In the genomic region with DNA sequence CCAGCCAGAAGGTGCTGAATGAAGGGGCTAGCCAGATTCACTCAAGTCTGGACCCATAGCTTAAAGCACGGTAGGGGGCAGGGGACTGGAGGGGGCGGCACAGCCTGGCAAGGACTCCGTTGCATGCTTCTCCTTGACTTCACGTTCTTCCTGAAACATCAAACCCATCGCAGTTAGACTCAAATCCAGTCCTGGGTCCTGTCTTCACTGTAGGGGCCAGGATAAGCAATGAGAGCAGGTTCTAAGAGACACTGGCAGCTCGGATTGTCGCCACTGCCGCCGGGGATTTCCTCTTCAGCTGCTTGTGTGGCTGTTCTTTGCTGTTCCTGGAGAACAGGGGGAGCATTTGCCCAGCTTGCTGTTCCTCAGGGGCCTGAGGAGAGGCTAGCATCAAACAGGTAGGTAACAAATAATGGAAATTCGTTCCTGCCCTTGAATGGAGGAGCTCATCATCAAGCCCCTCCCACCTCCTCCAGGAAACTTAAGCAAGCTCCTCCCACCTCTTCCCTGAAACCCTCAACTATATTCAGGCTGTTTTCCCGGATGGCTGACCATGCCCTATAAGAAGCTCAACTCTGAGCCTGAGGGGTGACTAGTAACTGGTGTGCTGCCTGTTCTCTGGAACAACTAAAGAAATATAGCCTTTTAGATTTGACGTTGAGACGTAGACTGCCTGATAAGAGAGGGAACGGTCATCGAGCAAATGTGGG, we compare ENCODE assay signal across 8 mouse cellular contexts. TPM values are rescaled to one million over a fixed set of nuclear protein-coding genes. Genes with fewer than 3 reads are reported as not detected.
DNase-seq lines count a peak whose midpoint lies in the region; ATAC-seq and TF ChIP-seq lines count a peak whose summit lies in the region.

No protein-coding gene starts in this region.

- H3K4me2 ChIP-seq in heart, embryonic 12.5 days, result peak overlapping the region; percentile 73
- H3K4me2 ChIP-seq in forebrain, postnatal 0 days (ENCODE audit: low read depth), result peak overlapping the region; percentile 33
- H3K4me2 ChIP-seq in limb, embryonic 12.5 days, result peak overlapping the region; percentile 46
- H3K4me2 ChIP-seq in neural tube, embryonic 12.5 days (replicated peaks), result peak overlapping the region; percentile 49

- no peak for TF ChIP-seq CTCF in forebrain, postnatal 0 days (IDR thresholded peaks at IDR 0.05; ENCODE audit: low read depth)

- 0 out of 2 replicates have a peak, but pooled peaks cover 4% of the 10 kb centered on the region for H3K36me3 ChIP-seq in heart, embryonic 12.5 days
- H3K36me3 ChIP-seq in forebrain, postnatal 0 days (ENCODE audit: insufficient read depth), result no peaks in the 10 kb centered on the region
- H3K36me3 ChIP-seq in limb, embryonic 12.5 days, result peaks cover 6% of the 10 kb centered on the region; the same call in 1 of the 2 replicates
- no peaks in the 10 kb centered on the region for H3K36me3 ChIP-seq in neural tube, embryonic 12.5 days

- peak overlapping the region; percentile 54 for H3K9ac ChIP-seq in heart, embryonic 12.5 days
- H3K9ac ChIP-seq in forebrain, postnatal 0 days, result no peak overlapping the region
- no peak overlapping the region for H3K9ac ChIP-seq in limb, embryonic 12.5 days (replicated peaks)
- no peak overlapping the region for H3K9ac ChIP-seq in neural tube, embryonic 12.5 days

- H3K4me3 ChIP-seq in heart, embryonic 12.5 days, result peak overlapping the region; percentile 43
- no peak overlapping the region for H3K4me3 ChIP-seq in forebrain, postnatal 0 days (ENCODE audit: low read depth, low read length)
- peak overlapping the region; percentile 17 for H3K4me3 ChIP-seq in limb, embryonic 12.5 days (replicated peaks)
- H3K4me3 ChIP-seq in neural tube, embryonic 12.5 days, result no peak overlapping the region; the same call in 1 of the 2 replicates

- no peak for ATAC-seq in heart, embryonic 12.5 days (ENCODE audit: insufficient number of reproducible peaks, low FRiP score)
- no peak for ATAC-seq in forebrain, postnatal 0 days
- no peak for ATAC-seq in limb, embryonic 12.5 days (ENCODE audit: insufficient number of reproducible peaks, insufficient read depth, low FRiP score, low TSS enrichment, low read depth)
- no peak for ATAC-seq in neural tube, embryonic 12.5 days (ENCODE audit: low FRiP score, low read depth)

- H3K27ac ChIP-seq in heart, embryonic 12.5 days (ENCODE audit: poor library complexity, severe bottlenecking), result peak overlapping the region; percentile 34
- H3K27ac ChIP-seq in forebrain, postnatal 0 days (ENCODE audit: low read depth, low read length), result no peak overlapping the region
- no peak overlapping the region for H3K27ac ChIP-seq in limb, embryonic 12.5 days
- no peak overlapping the region for H3K27ac ChIP-seq in neural tube, embryonic 12.5 days

- 11% methylated on average over 15 of the region's 15 CpGs for WGBS in heart, embryonic 12.5 days
- 25% methylated on average over 15 of the region's 15 CpGs for WGBS in forebrain, postnatal 0 days
- WGBS in limb, embryonic 12.5 days, result 21% methylated on average over 15 of the region's 15 CpGs
- 20% methylated on average over 15 of the region's 15 CpGs for WGBS in neural tube, embryonic 12.5 days

- no peak for DNase-seq in heart, adult 8-10 months (ENCODE audit: low spot score)
- peak; percentile 5 for DNase-seq in forebrain, postnatal 0 days
- DNase-seq in urinary bladder, postnatal 4 days (ENCODE audit: low spot score in 2 of 2), result no peak
- DNase-seq in left cerebral cortex, adult 9 months (ENCODE audit: low spot score in 2 of 2), result no peak
- no peak for DNase-seq in gastrocnemius, adult 8-10 months (ENCODE audit: low spot score in 2 of 2)

- no peaks in the 10 kb centered on the region for H3K9me3 ChIP-seq in heart, embryonic 12.5 days (replicated peaks)
- H3K9me3 ChIP-seq in forebrain, postnatal 0 days (ENCODE audit: low read length), result no peaks in the 10 kb centered on the region
- H3K9me3 ChIP-seq in limb, embryonic 12.5 days, result no peaks in the 10 kb centered on the region
- H3K9me3 ChIP-seq in neural tube, embryonic 12.5 days, result no peaks in the 10 kb centered on the region

- peaks cover 22% of the 10 kb centered on the region for H3K4me1 ChIP-seq in heart, embryonic 12.5 days (replicated peaks)
- no peaks in the 10 kb centered on the region for H3K4me1 ChIP-seq in forebrain, postnatal 0 days (ENCODE audit: insufficient read depth)
- H3K4me1 ChIP-seq in limb, embryonic 12.5 days (replicated peaks), result peaks cover 9% of the 10 kb centered on the region
- H3K4me1 ChIP-seq in neural tube, embryonic 12.5 days, result peaks cover 7% of the 10 kb centered on the region; the same call in 1 of the 2 replicates

- no peaks in the 10 kb centered on the region for H3K27me3 ChIP-seq in heart, embryonic 12.5 days (replicated peaks)
- no peaks in the 10 kb centered on the region for H3K27me3 ChIP-seq in forebrain, postnatal 0 days (ENCODE audit: insufficient read depth, low read length)
- no peaks in the 10 kb centered on the region for H3K27me3 ChIP-seq in limb, embryonic 12.5 days
- no peaks in the 10 kb centered on the region for H3K27me3 ChIP-seq in neural tube, embryonic 12.5 days (replicated peaks)

RNA-seq across cellular contexts. Expression of gene Defb48, which starts 18.3 kb away (rescaled TPM):
- polyA plus RNA-seq in heart, embryonic 12.5 days (2016; fragmentation: Nextera tagmentation; extraction: Ambion mirVana), result not detected in 2 replicates
- not detected for total RNA-seq in heart, adult 8-10 months (2022)
- not detected in 2 replicates for total RNA-seq in forebrain, postnatal 0 days (2014; rRNA removed)
- polyA plus RNA-seq in forebrain, postnatal 0 days (2015; fragmentation: Nextera tagmentation; extraction: Ambion mirVana), result not detected in 2 replicates
- polyA plus RNA-seq in limb, embryonic 12.5 days (2016; fragmentation: Nextera tagmentation; extraction: Ambion mirVana), result not detected in 2 replicates
- not detected in 2 replicates for polyA plus RNA-seq in neural tube, embryonic 12.5 days (2016; fragmentation: Nextera tagmentation; extraction: Ambion mirVana)
- total RNA-seq in gastrocnemius, adult 8-10 months (2022), result not detected

RNA-seq across cellular contexts. Expression of gene Defb47, which starts 31.9 kb away (rescaled TPM):
- not detected in 2 replicates for polyA plus RNA-seq in heart, embryonic 12.5 days (2016; fragmentation: Nextera tagmentation; extraction: Ambion mirVana)
- not detected for total RNA-seq in heart, adult 8-10 months (2022)
- not detected in 2 replicates for total RNA-seq in forebrain, postnatal 0 days (2014; rRNA removed)
- polyA plus RNA-seq in forebrain, postnatal 0 days (2015; fragmentation: Nextera tagmentation; extraction: Ambion mirVana), result not detected in 2 replicates
- not detected in 2 replicates for polyA plus RNA-seq in limb, embryonic 12.5 days (2016; fragmentation: Nextera tagmentation; extraction: Ambion mirVana)
- not detected in 2 replicates for polyA plus RNA-seq in neural tube, embryonic 12.5 days (2016; fragmentation: Nextera tagmentation; extraction: Ambion mirVana)
- total RNA-seq in gastrocnemius, adult 8-10 months (2022), result not detected

RNA-seq across cellular contexts. Expression of gene Defb43, which starts 45.6 kb away (rescaled TPM):
- not detected in 2 replicates for polyA plus RNA-seq in heart, embryonic 12.5 days (2016; fragmentation: Nextera tagmentation; extraction: Ambion mirVana)
- not detected for total RNA-seq in heart, adult 8-10 months (2022)
- not detected in 2 replicates for total RNA-seq in forebrain, postnatal 0 days (2014; rRNA removed)
- polyA plus RNA-seq in forebrain, postnatal 0 days (2015; fragmentation: Nextera tagmentation; extraction: Ambion mirVana), result not detected in 2 replicates
- polyA plus RNA-seq in limb, embryonic 12.5 days (2016; fragmentation: Nextera tagmentation; extraction: Ambion mirVana), result not detected in 2 replicates
- not detected in 2 replicates for polyA plus RNA-seq in neural tube, embryonic 12.5 days (2016; fragmentation: Nextera tagmentation; extraction: Ambion mirVana)
- not detected for total RNA-seq in gastrocnemius, adult 8-10 months (2022)

Comparison
In these comparisons a context has a peak if more than half of its experiments do, and no peak if none do; other contexts are left out.
1. H3K4me3 ChIP-seq: peak in heart, embryonic 12.5 days (single experiment) and limb, embryonic 12.5 days (single experiment); none in forebrain, postnatal 0 days (single experiment) and neural tube, embryonic 12.5 days (single experiment).
2. Peak in every context shown above with its lines, with median percentiles within 50 percentile points of each other: H3K4me2 ChIP-seq.